Mouse (Mus musculus) hindbrain, embryonic 10.5 days (tissue): ENCODE measurements around the gene Pnp2. TPM values are rescaled to one million over a fixed set of nuclear protein-coding genes. Genes with fewer than 3 reads are reported as not detected.
A peak's percentile ranks its signal among the peaks of the same experiment; 100 is the strongest.
"Not testable (repeated sequence)": the region's sequence is repeated elsewhere in the genome, so short reads cannot be mapped to it uniquely, and the experiment has no call there.

Experiments used
- DNase-seq: peaks from one replicate; pipeline ENCODE4 v3.0.0-alpha.2; 2017; ENCODE audit warnings: low spot score
- H3K27ac ChIP-seq: fragments of 300-500 bp; sonication (generic); 2 replicates; pipeline ENCODE4 v1.5.1; 2016; ENCODE audit warnings: mild to moderate bottlenecking, moderate library complexity
- H3K27me3 ChIP-seq: fragments of 300-500 bp; sonication (generic); 2 replicates; pipeline ENCODE4 v1.6.1; 2016; ENCODE audit warnings: mild to moderate bottlenecking; ENCODE audit not compliant: poor library complexity, insufficient read depth, severe bottlenecking
- H3K36me3 ChIP-seq: fragments of 300-500 bp; sonication (generic); 2 replicates; pipeline ENCODE4 v1.6.1; 2016; ENCODE audit warnings: mild to moderate bottlenecking, moderate library complexity
- H3K4me1 ChIP-seq: fragments of 300-500 bp; sonication (generic); replicated peaks from 2 replicates; pipeline ENCODE4 v1.6.1; 2016; ENCODE audit warnings: mild to moderate bottlenecking
- H3K4me3 ChIP-seq: fragments of 300-500 bp; sonication (generic); 2 replicates; pipeline ENCODE4 v1.5.1; 2016; ENCODE audit warnings: mild to moderate bottlenecking, moderate library complexity
- H3K9me3 ChIP-seq: fragments of 300-500 bp; sonication (generic); 2 replicates; pipeline ENCODE4 v1.6.1; 2016; ENCODE audit warnings: mild to moderate bottlenecking, moderate library complexity
- WGBS: fragments of 180-500 bp; shearing (Covaris S2); methylation state at CpG from one replicate; pipeline ENCODE4 v1.1.7; 2016; 5-methylcytosine and 5-hydroxymethylcytosine counted together
- polyA plus RNA-seq: library from polyadenylated mRNA; unstranded; fragments of >200 nt; fragmentation: Nextera tagmentation; extraction: Ambion mirVana; gene quantifications from 2 replicates; pipeline ENCODE4 v1.2.1, GENCODE M21; 2016

Pnp2 gene
- polyA plus RNA-seq, 1 experiment from 2014 or later: 0.54 TPM

DNA sequence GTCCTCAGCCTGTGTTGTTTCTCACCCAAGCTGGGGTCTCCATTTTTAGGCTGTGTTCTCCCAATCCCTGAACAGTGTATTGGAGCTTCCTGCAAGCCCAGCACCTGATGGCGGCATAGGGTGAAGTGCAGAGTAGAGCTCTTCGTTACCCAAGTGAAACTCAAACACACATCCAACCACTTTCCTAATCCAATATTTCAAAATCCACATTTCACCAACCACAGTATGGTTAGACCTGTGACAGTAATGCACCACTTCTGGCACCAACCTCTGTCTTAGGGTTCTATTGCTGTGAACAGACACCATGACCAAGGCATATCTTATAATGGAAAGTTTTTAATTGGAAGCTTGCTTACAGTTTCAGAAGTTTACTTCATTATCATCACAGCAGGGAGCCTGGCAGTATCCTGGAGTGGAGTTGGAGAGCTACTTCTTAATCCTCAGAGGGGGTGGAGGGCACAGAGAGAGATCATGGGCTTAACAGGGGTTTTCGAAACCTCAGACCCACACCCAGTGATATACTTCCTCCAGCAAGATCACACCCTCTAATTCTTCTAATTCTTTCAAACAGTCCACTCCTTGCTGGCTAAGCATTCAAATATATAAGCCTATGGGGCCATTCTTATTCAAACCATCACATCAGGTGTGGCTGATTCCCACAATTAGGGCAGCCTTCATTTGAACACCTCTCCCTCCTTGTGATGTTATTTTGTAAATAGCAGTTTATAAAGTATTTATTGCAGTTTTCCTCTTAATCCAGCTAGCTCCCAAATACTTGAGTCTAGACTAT, 17.5 kb upstream of the Pnp2 start:
- H3K4me1 ChIP-seq: no peaks in the 10 kb centered on the region
- H3K4me3 ChIP-seq: no peak overlapping the region
- no peaks in the 10 kb centered on the region for H3K27me3 ChIP-seq
- 90% methylated on average over 3 of the region's 3 CpGs for WGBS
- no peaks in the 10 kb centered on the region for H3K36me3 ChIP-seq
- H3K27ac ChIP-seq: no peak overlapping the region
- DNase-seq: no peak
- no peaks in the 10 kb centered on the region for H3K9me3 ChIP-seq

- no peak overlapping the region for H3K27ac ChIP-seq
- H3K4me3 ChIP-seq: no peak overlapping the region
- H3K9me3 ChIP-seq: no peaks in the 10 kb centered on the region
- H3K27me3 ChIP-seq: no peaks in the 10 kb centered on the region
- DNase-seq: no peak
- H3K36me3 ChIP-seq: no peaks in the 10 kb centered on the region
- H3K4me1 ChIP-seq: peaks cover 2% of the 10 kb centered on the region
- 57% methylated on average over 2 of the region's 2 CpGs for WGBS
Measured at GRCm38 (mm10) chr14:50938940-50939339, 16.9 kb upstream of the Pnp2 start.

DNA sequence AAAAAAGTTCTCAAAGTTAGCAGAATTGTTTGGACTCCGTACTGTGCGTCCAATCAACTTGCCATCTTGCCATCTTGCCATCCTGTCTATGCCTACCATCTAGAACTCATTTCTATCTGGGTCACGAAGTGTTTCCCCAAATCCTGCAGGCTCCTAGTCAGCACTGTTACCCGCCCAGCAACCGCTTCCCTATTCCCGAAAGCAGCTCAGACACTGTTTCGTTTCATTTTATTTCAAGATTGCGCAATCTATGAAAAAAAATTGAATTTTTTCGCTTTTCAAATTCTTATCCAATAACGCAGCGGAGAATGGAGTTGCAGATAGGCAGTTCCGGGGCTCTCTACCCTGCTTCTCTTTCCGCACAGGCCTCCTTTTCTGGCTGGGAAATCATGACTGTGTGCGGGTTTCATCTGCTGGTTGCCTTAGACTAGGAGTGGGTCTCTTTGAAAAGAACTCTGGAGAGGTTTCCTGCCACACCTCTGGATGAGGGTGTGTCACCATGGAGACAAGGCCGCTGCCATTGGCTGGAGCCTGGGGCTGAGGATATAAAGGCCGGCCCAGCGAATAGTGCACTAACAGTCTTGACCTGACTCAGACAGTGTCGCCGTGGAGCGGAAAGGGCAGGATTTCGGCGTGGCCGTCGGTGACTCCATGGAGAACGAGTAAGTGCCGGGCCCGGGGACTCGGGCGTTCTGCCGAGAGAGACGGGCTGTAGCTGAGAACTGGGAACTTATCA, 11.7 kb upstream of the Pnp2 start, which contains the start of gene Gm49342:
Gene Gm49342 (plus strand): TSS at position 586 of the 736 bp plus-strand sequence.
- Histone ChIP-seq H3K27me3 (no peaks in the 10 kb centered on the region), H3K36me3 (peaks cover 8% of the 10 kb centered on the region), H3K27ac (peak within 1 kb of the TSS; percentile 89), H3K4me3 (peak within 1 kb of the TSS; percentile 59), H3K4me1 (peaks cover 10% of the 10 kb centered on the region), H3K9me3 (no peaks in the 10 kb centered on the region)
- WGBS: 20% methylated on average over 31 of the region's 31 CpGs
- DNase-seq: peak; percentile 96

- Histone ChIP-seq H3K4me1 (peaks cover 10% of the 10 kb centered on the region), H3K36me3 (peaks cover 14% of the 10 kb centered on the region), H3K27ac (peak overlapping the region; percentile 89), H3K4me3 (peak overlapping the region; percentile 59)
- 0% methylated on average over 14 of the region's 15 CpGs for WGBS
- H3K9me3 ChIP-seq, DNase-seq, H3K27me3 ChIP-seq: not testable (repeated sequence)
Measured at GRCm38 (mm10) chr14:50944668-50945033, 11.1 kb upstream of the Pnp2 start.

- peaks cover 15% of the 10 kb centered on the region for H3K36me3 ChIP-seq
- not testable (repeated sequence) for H3K27me3 ChIP-seq, H3K9me3 ChIP-seq, DNase-seq
- peak overlapping the region; percentile 59 for H3K4me3 ChIP-seq
- peaks cover 10% of the 10 kb centered on the region for H3K4me1 ChIP-seq
- 15% methylated on average over 6 of the region's 6 CpGs for WGBS
- H3K27ac ChIP-seq: peak overlapping the region; percentile 89
Measured at GRCm38 (mm10) chr14:50945081-50945480, 10.7 kb upstream of the Pnp2 start.

GRCm38 (mm10) chr14:50945526-50945925, 10.3 kb upstream of the Pnp2 start:
- H3K9me3 ChIP-seq, DNase-seq, H3K27me3 ChIP-seq: not testable (repeated sequence)
- 0 out of 2 replicates have a peak overlapping the region, but pooled peaks have one; percentile 89 for H3K27ac ChIP-seq
- H3K4me1 ChIP-seq: peaks cover 10% of the 10 kb centered on the region
- WGBS: 45% methylated on average over 3 of the region's 3 CpGs
- peak overlapping the region; percentile 59 for H3K4me3 ChIP-seq
- H3K36me3 ChIP-seq: peaks cover 18% of the 10 kb centered on the region

- Histone ChIP-seq H3K36me3 (peaks cover 20% of the 10 kb centered on the region), H3K9me3 (no peaks in the 10 kb centered on the region), H3K4me1 (no peaks in the 10 kb centered on the region; the same call in 1 of the 2 replicates), H3K4me3 (no peak overlapping the region), H3K27ac (no peak overlapping the region), H3K27me3 (no peaks in the 10 kb centered on the region)
- WGBS: 91% methylated on average over 10 of the region's 10 CpGs
- no peak for DNase-seq
Measured at GRCm38 (mm10) chr14:50955487-50955886, 305 bp upstream of the Pnp2 start.

DNA sequence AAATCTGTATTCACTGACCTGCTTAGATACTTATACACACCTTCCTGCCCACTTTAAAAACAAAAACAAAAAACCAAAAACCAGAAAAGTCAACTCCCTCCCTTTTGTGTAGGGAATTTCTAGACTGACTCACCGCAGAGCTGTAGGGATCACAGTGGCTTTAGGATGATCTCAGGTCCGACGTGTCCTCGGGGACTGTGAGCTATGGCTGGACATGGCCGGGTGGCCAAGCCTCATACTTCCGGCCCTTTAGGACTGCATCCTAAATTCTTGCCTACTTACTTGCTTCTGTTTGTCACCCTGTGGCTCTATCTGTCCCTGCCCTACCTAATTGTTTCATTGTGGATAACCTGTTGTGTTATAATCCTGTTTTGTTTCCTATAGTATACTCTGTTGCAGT, 932 bp downstream of the Pnp2 start:
- H3K4me3 ChIP-seq, H3K9me3 ChIP-seq, H3K4me1 ChIP-seq, H3K36me3 ChIP-seq, H3K27me3 ChIP-seq, DNase-seq, H3K27ac ChIP-seq: not testable (repeated sequence)
- 83% methylated on average over 6 of the region's 6 CpGs for WGBS

- not testable (repeated sequence) for H3K9me3 ChIP-seq, H3K4me3 ChIP-seq, H3K27ac ChIP-seq, H3K27me3 ChIP-seq, DNase-seq, H3K4me1 ChIP-seq, H3K36me3 ChIP-seq
- 77% methylated on average over 3 of the region's 3 CpGs for WGBS
Measured at GRCm38 (mm10) chr14:50957146-50957545, 1.4 kb downstream of the Pnp2 start.

GRCm38 (mm10) chr14:50958289-50958995, 2.6 kb downstream of the Pnp2 start:
- H3K27ac ChIP-seq, H3K9me3 ChIP-seq, H3K4me3 ChIP-seq, H3K36me3 ChIP-seq, H3K4me1 ChIP-seq, DNase-seq, H3K27me3 ChIP-seq: not testable (repeated sequence)
- 90% methylated on average over 5 of the region's 5 CpGs for WGBS

DNA sequence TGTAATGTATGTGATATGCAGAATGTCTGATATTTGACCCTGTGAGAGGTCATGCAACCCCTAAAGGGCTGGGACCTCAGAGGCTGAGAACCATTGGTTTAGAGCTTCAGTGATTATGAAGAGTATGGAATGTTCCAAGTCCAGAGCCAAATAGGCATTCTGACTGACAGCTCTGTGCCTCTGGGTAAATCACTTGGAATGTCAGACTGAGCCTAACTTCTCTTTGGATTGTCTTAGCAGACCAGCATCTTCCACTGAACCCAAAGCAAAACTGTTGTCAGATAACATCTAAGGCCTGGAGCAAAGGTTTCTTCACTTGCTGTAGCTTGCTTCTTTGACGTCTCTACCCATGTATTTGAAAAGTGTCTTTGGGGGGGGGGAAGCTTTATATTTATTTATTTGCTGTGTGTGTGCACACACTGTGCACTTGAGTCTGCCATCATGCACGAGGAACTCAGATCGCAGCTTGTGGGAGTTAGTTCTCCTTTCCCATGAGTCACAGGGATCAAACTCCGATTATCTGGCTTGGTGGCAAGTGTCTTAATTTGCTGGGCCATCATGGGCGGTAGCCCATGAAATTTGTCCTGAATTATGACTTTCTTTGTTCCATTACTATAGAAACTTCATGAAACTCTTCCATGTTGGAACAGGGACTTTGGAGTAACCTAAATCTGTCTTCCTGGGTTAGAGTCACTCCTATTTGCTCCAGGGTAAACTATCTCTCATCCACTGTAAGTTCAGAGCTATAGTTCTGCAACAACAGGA, 12.6 kb downstream of the Pnp2 start:
- Histone ChIP-seq H3K27ac (no peak overlapping the region), H3K36me3 (no peaks in the 10 kb centered on the region), H3K4me1 (peaks cover 23% of the 10 kb centered on the region), H3K9me3 (no peaks in the 10 kb centered on the region), H3K4me3 (no peak overlapping the region), H3K27me3 (no peaks in the 10 kb centered on the region)
- WGBS: 79% methylated on average over 5 of the region's 5 CpGs
- DNase-seq: no peak

DNA sequence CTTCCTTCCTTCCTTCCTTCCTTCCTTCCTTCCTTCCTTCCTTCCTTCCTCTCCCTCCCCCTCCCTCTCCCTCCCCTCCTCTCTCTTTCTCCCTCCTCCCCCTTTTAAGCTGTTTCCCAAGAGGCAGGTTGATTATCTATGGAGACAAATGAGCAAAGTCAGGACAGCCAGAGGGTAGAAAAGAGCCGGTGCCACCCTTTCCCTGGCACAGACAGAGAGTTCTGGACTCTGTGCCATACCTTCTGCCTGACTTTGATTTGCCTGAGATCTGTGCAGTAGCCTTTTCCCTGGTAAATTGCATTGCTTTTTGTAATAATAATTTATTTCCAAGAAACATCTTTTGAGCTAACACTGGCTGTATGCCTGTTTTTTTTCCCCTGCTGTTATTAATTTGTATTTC, 13.2 kb downstream of the Pnp2 start:
- Histone ChIP-seq H3K4me3 (peak overlapping the region; percentile 12; the same call in 1 of the 2 replicates), H3K27me3 (no peaks in the 10 kb centered on the region), H3K9me3 (no peaks in the 10 kb centered on the region), H3K36me3 (no peaks in the 10 kb centered on the region), H3K4me1 (peaks cover 23% of the 10 kb centered on the region), H3K27ac (peak overlapping the region; percentile 65)
- no peak for DNase-seq
- WGBS: 22% methylated on average over 1 of the region's 1 CpGs
